Mouse (Mus musculus): ENCODE data around the gene Myh9. TPM values are rescaled to one million over a fixed set of nuclear protein-coding genes. Genes with fewer than 3 reads are reported as not detected.

The Myh9 gene
- polyA plus RNA-seq (2017; shearing (Covaris generic)), result 436 TPM

DNA sequence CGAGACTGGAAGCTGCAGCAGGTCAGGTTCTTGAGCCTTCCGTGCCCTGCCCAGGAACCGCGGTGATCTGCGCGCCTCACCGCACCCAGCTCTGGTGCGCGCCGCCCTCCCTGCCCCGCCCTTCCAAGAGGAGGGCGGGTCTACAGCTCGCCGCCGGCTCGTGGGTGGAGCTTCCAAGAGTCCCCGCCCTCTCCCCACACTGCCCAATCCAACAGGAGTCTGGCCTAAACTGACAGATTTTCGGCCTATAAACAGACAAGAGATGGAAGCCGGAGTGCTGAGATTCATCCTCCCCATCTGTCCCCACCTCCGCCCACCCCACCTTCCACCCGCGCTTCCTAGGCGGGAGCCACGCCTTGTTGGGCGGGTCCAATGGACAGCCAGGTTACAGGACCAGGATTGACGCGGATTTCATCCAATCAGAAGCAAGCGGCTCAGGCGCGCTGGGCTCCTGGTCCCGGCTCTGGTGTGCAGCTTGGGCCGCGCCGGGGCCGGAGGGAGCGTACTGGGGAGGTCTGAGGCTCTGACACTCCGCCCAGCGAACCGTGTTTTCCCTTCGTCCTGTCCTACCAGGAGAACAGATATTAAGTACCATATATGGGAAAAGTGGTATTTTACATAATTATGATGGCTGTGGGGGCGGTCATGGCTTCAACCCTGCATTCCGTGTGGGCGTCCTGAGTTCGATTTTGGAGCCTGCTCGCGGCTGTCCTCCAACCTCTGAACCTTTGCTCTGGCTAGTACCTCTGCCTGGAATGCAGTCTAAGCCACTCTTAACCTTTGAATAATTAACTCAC is at the start of gene Myh9:
Myh9 (minus strand) TSS at position 129 of the 797 bp plus-strand sequence.

DNA sequence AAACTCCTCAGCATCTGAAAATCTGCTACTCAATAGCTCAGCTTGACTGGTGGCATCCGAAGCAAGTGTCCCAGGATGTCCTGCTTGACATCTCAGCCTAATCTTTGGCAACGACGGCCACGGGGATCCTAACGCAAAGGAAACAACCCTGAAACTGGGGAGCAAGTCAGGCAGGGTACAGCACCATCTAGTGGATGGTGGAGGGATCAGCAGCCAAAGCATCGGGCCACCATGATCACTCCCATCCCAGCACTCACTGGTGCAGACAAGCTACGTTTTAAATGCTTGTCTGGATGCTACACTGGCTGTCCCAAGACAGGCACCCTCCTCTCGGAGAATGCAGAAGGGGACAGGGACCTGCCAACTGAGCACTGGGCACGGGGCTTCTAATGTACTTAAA is 85.1 kb downstream of the Myh9 start, which contains the start of gene Apol8:
Apol8 (minus strand) TSS at position 156 of the 400 bp plus-strand sequence.

DNA sequence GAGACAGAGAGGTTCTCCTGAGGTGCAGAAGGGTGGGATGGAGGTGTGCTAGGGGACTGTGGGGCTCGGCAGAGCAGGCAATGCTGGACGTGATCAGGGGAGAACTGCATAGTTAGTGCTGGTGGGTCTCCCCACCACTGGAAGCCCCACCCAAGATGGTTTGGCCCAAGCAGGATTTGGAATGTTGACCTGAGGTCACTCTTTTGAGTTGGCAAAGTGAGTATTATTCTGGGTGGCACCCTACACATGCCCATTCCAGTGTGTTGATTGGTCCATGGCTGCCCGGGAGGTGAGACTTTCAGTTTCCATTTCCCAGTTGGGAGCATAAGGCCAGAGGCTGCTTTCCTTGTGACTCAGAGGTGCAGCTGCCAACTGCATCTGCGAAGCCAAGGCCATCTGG is 113.2 kb downstream of the Myh9 start, which contains the start of gene Apol9b:
Apol9b (plus strand) TSS at position 301 of the 400 bp plus-strand sequence.

Other genes with a start within 250 kb of the Myh9 start
- gene Apol10b, start 246.1 kb downstream of the Myh9 start, polyA plus RNA-seq (2017; shearing (Covaris generic)), result 3.7 TPM
- gene Gm36245, start 242.9 kb downstream of the Myh9 start, polyA plus RNA-seq (2017; shearing (Covaris generic)), result not detected
- gene Apol11b, start 198.9 kb downstream of the Myh9 start, polyA plus RNA-seq (2017; shearing (Covaris generic)), result not detected
- gene Apol7e, start 143.3 kb downstream of the Myh9 start, polyA plus RNA-seq (2017; shearing (Covaris generic)), result 97.9 TPM
- gene Apol9b, start 113.1 kb downstream of the Myh9 start, polyA plus RNA-seq (2017; shearing (Covaris generic)), result 20.9 TPM
- gene Apol8, start 85.2 kb downstream of the Myh9 start, polyA plus RNA-seq (2017; shearing (Covaris generic)), result 0.78 TPM
- 257 TPM for gene Txn2, start 86.8 kb upstream of the Myh9 start, polyA plus RNA-seq (2017; shearing (Covaris generic))
- 5.5 TPM for gene Foxred2, start 114.5 kb upstream of the Myh9 start, polyA plus RNA-seq (2017; shearing (Covaris generic))
- gene Eif3d, start 128.6 kb upstream of the Myh9 start, polyA plus RNA-seq (2017; shearing (Covaris generic)), result 232 TPM